Mouse (Mus musculus): ENCODE measurements around the gene Aldh3b2. TPM values are rescaled to one million over a fixed set of nuclear protein-coding genes. Genes with fewer than 3 reads are reported as not detected.

Aldh3b2 gene
- polyA plus RNA-seq, 1 experiment from 2014 or later = 25.3 TPM

DNA sequence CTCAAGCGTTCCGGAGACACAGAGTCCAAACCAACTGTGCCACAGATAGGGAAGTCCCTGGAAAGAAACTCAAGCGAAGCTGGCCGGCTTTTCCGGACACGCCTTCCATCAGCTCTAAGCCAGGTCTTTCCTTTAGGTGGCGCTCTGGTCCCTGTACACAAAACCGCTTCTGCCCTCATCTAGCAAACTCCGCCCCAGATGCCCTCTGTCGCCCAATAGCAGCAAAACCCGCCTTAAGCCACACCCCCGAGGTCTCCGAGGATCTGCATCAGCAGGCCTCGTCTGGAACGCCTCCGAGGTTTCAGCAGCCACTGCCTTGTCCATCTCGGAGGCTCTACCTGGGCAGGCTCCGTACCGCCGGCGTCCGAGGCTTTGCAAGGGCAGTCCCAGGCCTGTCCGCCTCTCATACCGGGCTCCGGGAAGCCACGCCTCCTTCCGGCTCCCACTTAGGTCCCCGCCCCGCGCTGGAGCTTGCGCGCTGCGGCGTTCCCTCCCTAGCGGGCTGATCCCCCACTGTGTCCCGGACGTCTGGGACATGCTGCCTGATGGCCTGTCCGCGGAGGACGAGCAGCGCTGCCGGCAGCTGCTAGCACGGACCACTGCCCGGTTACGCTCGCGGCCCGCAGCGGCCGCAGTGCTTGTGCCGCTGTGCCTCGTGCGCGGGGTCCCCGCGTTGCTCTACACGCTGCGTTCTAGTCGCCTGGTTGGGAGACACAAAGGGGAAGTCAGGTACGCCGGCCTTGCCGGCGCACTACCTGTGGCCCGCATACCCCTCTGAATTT is 28.2 kb downstream of the Aldh3b2 start, which contains the start of the genes Nudt8 and Gm49405:
Nudt8 (plus strand) TSS at position 462 of the 782 bp plus-strand sequence.
Gm49405 (plus strand) TSS at position 508 of the 782 bp plus-strand sequence.
- no peaks in the 10 kb centered on the region for H3K27me3 ChIP-seq
- peak within 1 kb of the TSS; percentile 96 for H3K27ac ChIP-seq (replicated peaks)
- WGBS = under 1% methylated on average over 64 of the region's 64 CpGs

DNA sequence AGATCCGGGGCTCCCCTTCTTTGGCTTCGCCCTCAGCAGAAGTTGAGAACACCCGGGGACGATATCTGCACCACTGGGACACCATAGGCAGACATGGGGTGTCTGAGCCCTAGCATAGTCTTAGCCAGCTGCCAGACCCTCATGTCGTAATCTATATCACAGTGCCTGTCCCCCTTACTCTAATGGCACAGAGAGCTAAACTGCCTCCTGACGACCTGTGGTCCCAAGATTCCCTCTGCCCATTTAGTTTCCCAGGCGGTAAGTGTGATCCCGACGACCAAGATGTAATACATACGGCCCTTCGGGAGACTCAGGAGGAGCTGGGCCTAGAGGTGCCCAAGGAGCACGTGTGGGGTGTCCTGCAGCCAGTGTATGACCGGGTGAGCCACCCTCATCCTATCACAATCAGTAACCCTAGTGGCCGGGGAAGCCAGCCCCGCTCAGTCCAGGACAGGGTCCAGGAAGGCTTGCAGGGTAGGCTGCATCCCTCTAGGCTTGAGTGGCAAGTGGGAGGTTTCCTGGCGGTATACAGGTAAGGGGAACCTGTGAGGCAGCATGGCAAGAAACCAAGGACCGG is 28.9 kb downstream of the Aldh3b2 start:
- 14% methylated on average over 17 of the region's 17 CpGs for WGBS
- peaks cover 23% of the 10 kb centered on the region for H3K4me1 ChIP-seq
- no peaks in the 10 kb centered on the region for H3K27me3 ChIP-seq
- ATAC-seq (ENCODE audit: insufficient number of reproducible peaks, low FRiP score, low TSS enrichment, low read depth) = no peak
- H3K4me2 ChIP-seq (replicated peaks) = peak overlapping the region; percentile 81
- peak overlapping the region; percentile 96 for H3K27ac ChIP-seq (replicated peaks)
- peak overlapping the region; percentile 74 for H3K9ac ChIP-seq
- H3K9me3 ChIP-seq (replicated peaks) = no peaks in the 10 kb centered on the region
- peak overlapping the region; percentile 66 for H3K4me3 ChIP-seq (replicated peaks)
- H3K36me3 ChIP-seq = peaks cover 11% of the 10 kb centered on the region

More for the DNA sequence above, 28.2 kb downstream of the Aldh3b2 start, which contains the start of the genes Nudt8 and Gm49405:
- Histone ChIP-seq H3K4me2 (replicated peaks) (peak within 1 kb of the TSS; percentile 81), H3K4me3 (replicated peaks) (peak within 1 kb of the TSS; percentile 66), H3K4me1 (peaks cover 23% of the 10 kb centered on the region), H3K9me3 (replicated peaks) (no peaks in the 10 kb centered on the region), H3K36me3 (0 out of 2 replicates have a peak, but pooled peaks cover 5% of the 10 kb centered on the region), H3K9ac (peak within 1 kb of the TSS; percentile 74)
- ATAC-seq (ENCODE audit: insufficient number of reproducible peaks, low FRiP score, low TSS enrichment, low read depth) = peak; percentile 90

DNA sequence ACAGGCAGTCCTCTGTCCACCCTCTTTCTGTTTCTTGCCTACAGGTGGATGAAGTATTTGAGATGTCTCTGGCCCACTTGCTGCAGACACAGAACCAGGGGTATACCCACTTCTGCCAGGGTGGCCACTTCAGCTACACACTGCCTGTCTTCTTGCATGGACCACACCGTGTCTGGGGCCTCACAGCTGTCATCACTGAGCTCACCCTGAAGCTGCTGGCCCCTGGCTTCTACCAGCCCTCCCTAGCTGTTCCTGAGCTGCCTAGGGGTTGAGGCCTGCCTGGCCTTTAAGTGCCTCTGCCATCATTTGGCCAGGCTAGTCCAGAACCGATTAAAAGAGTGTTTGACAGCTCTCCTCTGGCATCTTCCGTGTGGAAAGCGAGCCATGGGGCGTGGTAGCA is 29.6 kb downstream of the Aldh3b2 start:
- Histone ChIP-seq H3K27ac (replicated peaks) (no peak overlapping the region), H3K4me2 (replicated peaks) (no peak overlapping the region), H3K9me3 (replicated peaks) (no peaks in the 10 kb centered on the region), H3K4me1 (peaks cover 23% of the 10 kb centered on the region), H3K27me3 (no peaks in the 10 kb centered on the region), H3K9ac (no peak overlapping the region), H3K36me3 (peaks cover 18% of the 10 kb centered on the region), H3K4me3 (replicated peaks) (no peak overlapping the region)
- 82% methylated on average over 5 of the region's 5 CpGs for WGBS
- no peak for ATAC-seq (ENCODE audit: insufficient number of reproducible peaks, low FRiP score, low TSS enrichment, low read depth)

DNA sequence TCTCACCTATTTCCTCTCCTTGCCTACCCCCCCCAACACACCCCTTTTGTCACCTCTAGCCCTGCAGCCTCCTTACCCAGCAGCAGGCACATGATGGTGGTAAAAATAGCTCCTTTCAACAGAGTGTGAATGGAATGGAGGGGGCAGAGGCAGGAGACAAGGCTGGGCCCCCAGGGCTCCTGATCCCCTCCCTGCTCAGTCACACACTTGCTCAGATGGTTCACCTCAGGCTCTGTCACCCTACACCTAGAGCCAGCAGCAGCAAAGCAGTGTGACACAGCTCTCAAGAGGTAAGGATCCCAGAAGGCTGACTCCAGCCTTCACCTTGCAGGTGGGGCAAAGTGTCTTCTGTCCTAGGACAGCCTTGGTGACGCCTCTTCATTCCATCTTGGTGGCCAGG is 31.0 kb downstream of the Aldh3b2 start, which contains the start of gene Doc2g:
Doc2g (plus strand) TSS at position 202 of the 400 bp plus-strand sequence.
- ATAC-seq (ENCODE audit: insufficient number of reproducible peaks, low FRiP score, low TSS enrichment, low read depth) = no peak
- no peak within 1 kb of the TSS for H3K4me2 ChIP-seq (replicated peaks)

DNA sequence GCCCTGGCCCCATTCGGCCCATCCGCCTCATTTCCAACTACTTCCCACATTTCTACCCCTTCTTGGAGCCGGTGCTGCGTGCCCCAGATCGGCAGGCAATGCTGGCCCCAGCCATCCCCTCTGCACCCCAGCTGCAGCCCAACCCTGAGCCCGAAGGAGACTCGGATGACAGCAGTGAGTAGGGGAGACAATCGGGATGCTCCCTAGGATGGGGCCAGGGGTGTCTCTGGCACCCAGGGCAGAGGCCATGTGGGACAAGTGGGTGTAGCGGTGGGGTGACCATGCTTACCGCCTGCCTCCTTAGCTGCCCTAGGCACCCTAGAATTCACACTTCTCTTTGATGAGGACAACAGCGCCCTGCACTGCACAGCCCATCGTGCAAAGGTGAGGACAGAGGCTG is 31.5 kb downstream of the Aldh3b2 start:
- Histone ChIP-seq H3K27me3 (no peaks in the 10 kb centered on the region), H3K9me3 (replicated peaks) (no peaks in the 10 kb centered on the region), H3K4me1 (peaks cover 23% of the 10 kb centered on the region), H3K27ac (replicated peaks) (no peak overlapping the region), H3K4me2 (replicated peaks) (no peak overlapping the region), H3K36me3 (peaks cover 37% of the 10 kb centered on the region), H3K9ac (no peak overlapping the region), H3K4me3 (replicated peaks) (no peak overlapping the region)
- 79% methylated on average over 12 of the region's 12 CpGs for WGBS
- ATAC-seq (ENCODE audit: insufficient number of reproducible peaks, low FRiP score, low TSS enrichment, low read depth) = no peak

More for the DNA sequence above, 31.0 kb downstream of the Aldh3b2 start, which contains the start of gene Doc2g:
- Histone ChIP-seq H3K4me3 (replicated peaks) (no peak within 1 kb of the TSS), H3K27ac (replicated peaks) (no peak within 1 kb of the TSS), H3K4me1 (peaks cover 23% of the 10 kb centered on the region), H3K27me3 (no peaks in the 10 kb centered on the region), H3K36me3 (peaks cover 31% of the 10 kb centered on the region), H3K9ac (no peak within 1 kb of the TSS), H3K9me3 (replicated peaks) (no peaks in the 10 kb centered on the region)
- 76% methylated on average over 1 of the region's 1 CpGs for WGBS

DNA sequence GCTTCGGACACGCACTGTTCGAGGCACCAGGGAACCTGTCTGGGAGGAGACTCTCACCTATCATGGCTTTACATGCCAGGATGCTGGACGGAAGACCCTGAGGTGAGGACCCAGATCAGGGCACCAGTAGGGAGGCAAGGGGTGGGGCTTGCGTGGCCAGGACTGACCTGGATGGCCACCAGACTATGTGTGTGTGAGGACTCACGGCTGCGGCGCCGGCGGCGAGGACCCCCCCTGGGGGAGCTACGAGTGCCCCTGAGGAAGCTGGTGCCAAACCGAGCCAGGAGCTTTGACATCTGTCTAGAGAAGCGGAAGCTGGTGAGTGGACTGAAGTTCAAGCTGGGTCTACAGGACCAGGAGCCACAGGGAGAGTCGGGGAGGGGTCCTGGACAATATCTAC is 32.2 kb downstream of the Aldh3b2 start:
- Histone ChIP-seq H3K4me3 (replicated peaks) (no peak overlapping the region), H3K36me3 (peaks cover 44% of the 10 kb centered on the region), H3K4me2 (replicated peaks) (no peak overlapping the region), H3K9ac (no peak overlapping the region), H3K4me1 (peaks cover 18% of the 10 kb centered on the region), H3K27ac (replicated peaks) (no peak overlapping the region), H3K27me3 (no peaks in the 10 kb centered on the region), H3K9me3 (replicated peaks) (no peaks in the 10 kb centered on the region)
- no peak for ATAC-seq (ENCODE audit: insufficient number of reproducible peaks, low FRiP score, low TSS enrichment, low read depth)
- 84% methylated on average over 15 of the region's 15 CpGs for WGBS

DNA sequence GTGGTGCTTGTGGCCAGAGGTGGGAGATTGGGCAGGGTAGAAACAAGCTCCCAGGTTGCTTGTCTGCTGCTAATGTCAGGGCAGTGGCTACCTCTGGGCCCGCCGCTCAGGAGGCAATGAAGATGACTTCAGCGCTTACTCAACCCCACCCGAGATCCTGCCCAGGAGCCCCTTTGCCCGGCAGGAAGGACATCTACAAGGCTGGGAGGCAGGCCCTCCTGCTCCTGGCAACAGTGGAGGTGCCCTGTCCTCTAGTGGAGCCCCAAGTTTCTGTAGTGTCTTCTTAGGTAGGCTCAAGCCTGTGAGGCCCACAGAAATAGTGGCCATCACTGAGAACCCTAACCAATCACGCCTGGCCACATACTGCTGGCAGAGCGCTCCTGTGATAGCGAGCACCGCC is 33.0 kb downstream of the Aldh3b2 start:
- WGBS = 87% methylated on average over 9 of the region's 9 CpGs
- H3K4me3 ChIP-seq (replicated peaks) = no peak overlapping the region
- no peaks in the 10 kb centered on the region for H3K27me3 ChIP-seq
- peaks cover 51% of the 10 kb centered on the region for H3K36me3 ChIP-seq
- H3K27ac ChIP-seq (replicated peaks) = no peak overlapping the region
- H3K9me3 ChIP-seq (replicated peaks) = no peaks in the 10 kb centered on the region
- H3K4me2 ChIP-seq (replicated peaks) = no peak overlapping the region
- no peak for ATAC-seq (ENCODE audit: insufficient number of reproducible peaks, low FRiP score, low TSS enrichment, low read depth)
- no peak overlapping the region for H3K9ac ChIP-seq
- peaks cover 11% of the 10 kb centered on the region for H3K4me1 ChIP-seq

DNA sequence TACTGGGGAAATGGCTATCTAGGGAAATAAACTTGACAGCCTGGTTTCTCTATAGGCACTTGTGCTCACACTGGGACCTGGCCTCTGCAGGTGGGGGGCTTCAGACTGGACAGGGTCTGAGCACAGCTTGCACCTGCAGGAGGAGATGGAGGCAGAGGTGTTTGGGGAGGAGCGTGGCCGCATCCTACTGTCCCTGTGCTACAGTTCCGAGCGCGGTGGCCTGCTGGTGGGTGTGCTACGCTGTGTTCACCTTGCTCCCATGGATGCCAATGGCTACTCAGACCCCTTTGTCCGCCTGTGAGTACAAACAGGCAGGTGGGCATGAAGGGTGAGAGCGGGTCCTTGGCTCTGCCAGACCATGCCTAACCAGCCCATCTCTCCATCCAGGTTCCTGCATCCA is 33.8 kb downstream of the Aldh3b2 start:
- Histone ChIP-seq H3K9me3 (replicated peaks) (no peaks in the 10 kb centered on the region), H3K27me3 (no peaks in the 10 kb centered on the region), H3K4me1 (peaks cover 11% of the 10 kb centered on the region), H3K4me3 (replicated peaks) (no peak overlapping the region), H3K9ac (no peak overlapping the region), H3K27ac (replicated peaks) (no peak overlapping the region), H3K4me2 (replicated peaks) (no peak overlapping the region), H3K36me3 (peaks cover 55% of the 10 kb centered on the region)
- no peak for ATAC-seq (ENCODE audit: insufficient number of reproducible peaks, low FRiP score, low TSS enrichment, low read depth)
- WGBS = 94% methylated on average over 8 of the region's 8 CpGs

DNA sequence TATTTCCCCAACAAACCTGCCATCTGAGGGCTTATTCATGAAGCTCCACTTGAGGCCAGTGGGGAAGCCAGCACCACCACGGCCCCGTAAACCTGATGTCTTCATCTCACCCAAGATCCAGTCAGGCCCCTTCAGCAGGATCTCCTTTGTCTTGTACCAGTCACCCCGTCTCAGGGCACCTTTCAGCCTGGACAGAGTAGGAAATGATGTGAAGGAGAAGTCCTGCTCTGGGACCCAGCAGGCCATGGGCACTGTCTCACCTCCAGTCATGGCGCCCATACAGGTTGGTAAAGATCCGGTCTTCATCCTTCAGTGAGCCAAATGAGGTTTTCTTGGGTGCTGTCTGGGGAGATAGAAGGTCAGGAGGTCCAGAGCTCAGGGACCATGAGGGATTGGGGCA is 39.0 kb downstream of the Aldh3b2 start:
- Histone ChIP-seq H3K4me2 (replicated peaks) (no peak overlapping the region), H3K27me3 (no peaks in the 10 kb centered on the region), H3K4me3 (replicated peaks) (no peak overlapping the region), H3K9me3 (replicated peaks) (no peaks in the 10 kb centered on the region), H3K4me1 (peaks cover 16% of the 10 kb centered on the region), H3K9ac (no peak overlapping the region), H3K27ac (replicated peaks) (no peak overlapping the region), H3K36me3 (peaks cover 44% of the 10 kb centered on the region)
- 93% methylated on average over 5 of the region's 5 CpGs for WGBS
- ATAC-seq (ENCODE audit: insufficient number of reproducible peaks, low FRiP score, low TSS enrichment, low read depth) = no peak

DNA sequence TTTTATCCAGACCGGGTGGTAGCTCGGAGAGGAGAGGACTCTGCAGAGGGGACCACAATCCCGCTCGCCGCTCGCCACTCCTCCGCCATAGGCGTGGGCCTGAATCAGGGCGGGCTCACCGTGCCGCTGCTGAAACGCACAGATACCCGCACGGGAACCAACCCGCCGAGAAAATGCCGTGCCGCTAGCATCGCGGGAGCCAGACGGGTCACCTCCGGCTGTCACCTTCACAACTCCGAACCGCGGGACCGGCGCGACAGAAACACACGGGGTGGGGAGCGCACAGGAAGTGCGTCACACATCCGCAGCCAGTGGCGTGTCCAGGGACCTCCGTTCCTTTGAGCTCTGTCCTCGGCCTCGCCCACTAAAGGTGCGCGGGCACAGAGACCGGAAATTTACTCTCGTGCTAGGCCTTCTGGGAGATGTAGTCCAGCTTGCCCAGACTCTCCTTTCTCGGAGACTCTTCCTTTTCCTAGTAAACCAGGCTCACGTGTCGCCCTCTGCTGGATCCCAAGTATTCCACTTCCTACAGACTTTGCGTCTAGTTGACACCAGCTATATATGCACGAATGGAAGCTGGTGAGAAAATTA is 40.4 kb downstream of the Aldh3b2 start, which contains the start of gene Ndufv1:
Ndufv1 (minus strand) TSS at position 375 of the 591 bp plus-strand sequence.
- H3K9me3 ChIP-seq (replicated peaks) = no peaks in the 10 kb centered on the region
- H3K9ac ChIP-seq = peak within 1 kb of the TSS; percentile 83
- peak within 1 kb of the TSS; percentile 65 for H3K27ac ChIP-seq (replicated peaks)
- peaks cover 16% of the 10 kb centered on the region for H3K4me1 ChIP-seq
- WGBS = under 1% methylated on average over 45 of the region's 45 CpGs
- H3K4me3 ChIP-seq (replicated peaks) = peak within 1 kb of the TSS; percentile 95
- H3K4me2 ChIP-seq (replicated peaks) = peak within 1 kb of the TSS; percentile 67
- peaks cover 29% of the 10 kb centered on the region for H3K36me3 ChIP-seq
- peak; percentile 99 for ATAC-seq (ENCODE audit: insufficient number of reproducible peaks, low FRiP score, low TSS enrichment, low read depth)
- no peaks in the 10 kb centered on the region for H3K27me3 ChIP-seq

DNA sequence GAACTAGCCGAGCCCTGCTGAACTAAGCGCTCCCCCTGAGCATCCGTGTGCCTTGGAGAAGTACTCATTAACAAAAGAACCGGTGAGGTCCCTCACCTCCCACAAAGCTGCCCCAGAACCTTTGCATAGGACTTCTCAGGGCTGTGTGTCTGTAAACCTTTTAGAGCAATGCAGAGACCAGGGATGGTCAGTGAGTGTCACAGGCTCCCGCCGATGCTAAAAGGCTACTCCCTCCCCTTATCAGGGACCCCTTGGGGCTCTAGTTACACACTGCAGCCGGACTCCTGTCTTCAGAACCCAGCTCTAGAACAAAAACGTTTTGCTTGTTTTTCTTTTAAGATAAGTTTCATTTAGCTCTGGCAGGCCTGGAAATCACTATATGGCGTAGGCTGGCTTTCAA is 40.9 kb downstream of the Aldh3b2 start:
- no peaks in the 10 kb centered on the region for H3K27me3 ChIP-seq
- peak overlapping the region; percentile 95 for H3K4me3 ChIP-seq (replicated peaks)
- H3K27ac ChIP-seq (replicated peaks) = no peak overlapping the region; the same call in 1 of the 2 replicates
- peak overlapping the region; percentile 35; the same call in 1 of the 2 replicates for H3K9ac ChIP-seq
- peak overlapping the region; percentile 67 for H3K4me2 ChIP-seq (replicated peaks)
- no peaks in the 10 kb centered on the region for H3K9me3 ChIP-seq (replicated peaks)
- peaks cover 16% of the 10 kb centered on the region for H3K4me1 ChIP-seq
- 19% methylated on average over 9 of the region's 9 CpGs for WGBS
- peaks cover 24% of the 10 kb centered on the region for H3K36me3 ChIP-seq
- ATAC-seq (ENCODE audit: insufficient number of reproducible peaks, low FRiP score, low TSS enrichment, low read depth) = no peak

All from embryonic facial prominence, embryonic 15.5 days (tissue).